Mouse (Mus musculus) kidney, postnatal 4 days (tissue): ENCODE results near the gene Vmn2r34.
"Not testable (repeated sequence)": the region's sequence is repeated elsewhere in the genome, so short reads cannot be mapped to it uniquely, and the experiment has no call there.

Source experiments
- DNase-seq, 2 experiments: peaks; one replicate each; pipeline ENCODE4 v3.0.0; 2021; ENCODE audit warnings: mixed read lengths in 2 of 2

Gene Vmn2r34

GRCm38 (mm10) chr7:7689413-7689812 is at the start of gene Vmn2r34:
Vmn2r34 (minus strand) TSS chr7:7689513.
- DNase-seq = not testable (repeated sequence)

DNA sequence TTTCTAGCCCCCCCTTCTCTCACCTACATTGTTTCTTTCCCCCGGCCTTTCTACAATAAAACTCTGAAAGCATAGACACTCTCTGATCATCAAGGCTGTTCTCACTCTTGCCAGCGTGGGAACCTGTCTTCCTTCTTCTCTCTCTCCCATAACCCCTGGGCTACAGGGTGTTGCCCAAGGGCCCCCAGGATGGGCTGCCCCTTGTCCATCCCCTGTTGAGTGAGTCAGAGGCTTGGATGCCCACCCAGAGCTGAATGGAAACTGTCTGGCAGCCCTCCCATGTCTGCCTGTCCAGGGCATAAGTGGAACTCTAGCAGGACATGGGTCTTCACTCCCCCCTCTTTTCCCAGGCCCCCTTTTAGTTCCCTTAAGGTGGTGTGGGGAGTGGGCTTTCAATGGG is 15.3 kb downstream of the Vmn2r34 start:
- DNase-seq = peak in 1 of 2 experiments; percentile 0
